9 mouse cellular contexts compared by ENCODE assay signal in genomic region chr12:79506421-79506820, GRCm38 (mm10).
DNase-seq lines count a peak whose midpoint lies in the region; ATAC-seq lines count a peak whose summit lies in the region.
"Had no signal": no experiment of that assay in that cellular context is flagged by ENCODE, and none has a peak within 500 bp of the region (broad histone marks: within the 10 kb centered on the region; RNA-seq: fewer than 3 reads in every experiment).

No protein-coding gene starts in this region.

- H3K36me3 ChIP-seq in midbrain, embryonic 10.5 days: no peaks in the 10 kb centered on the region
- H3K36me3 ChIP-seq in midbrain, embryonic 11.5 days (ENCODE audit: control insufficient read depth, insufficient read depth, low read length): no peaks in the 10 kb centered on the region
- H3K36me3 ChIP-seq in kidney, embryonic 14.5 days (ENCODE audit: control insufficient read depth, insufficient read depth, low read length): no peaks in the 10 kb centered on the region
- H3K36me3 ChIP-seq in stomach, embryonic 15.5 days: no peaks in the 10 kb centered on the region

- H3K4me2 ChIP-seq in midbrain, embryonic 11.5 days: no peak overlapping the region
- no peak overlapping the region for H3K4me2 ChIP-seq in kidney, embryonic 14.5 days (replicated peaks; ENCODE audit: low read depth, low read length)
- H3K4me2 ChIP-seq in stomach, embryonic 15.5 days: no peak overlapping the region

- H3K27me3 ChIP-seq in midbrain, embryonic 10.5 days (ENCODE audit: low read depth, poor library complexity, severe bottlenecking): no peaks in the 10 kb centered on the region
- no peaks in the 10 kb centered on the region for H3K27me3 ChIP-seq in midbrain, embryonic 11.5 days (ENCODE audit: control insufficient read depth, insufficient read depth, low read length)
- H3K27me3 ChIP-seq in kidney, embryonic 14.5 days (ENCODE audit: control insufficient read depth, insufficient read depth, low read length): no peaks in the 10 kb centered on the region
- H3K27me3 ChIP-seq in stomach, embryonic 15.5 days (replicated peaks): no peaks in the 10 kb centered on the region

- no peak overlapping the region for H3K9ac ChIP-seq in midbrain, embryonic 11.5 days (ENCODE audit: low read length)
- H3K9ac ChIP-seq in kidney, embryonic 14.5 days (ENCODE audit: low read depth, low read length): no peak overlapping the region
- no peak overlapping the region for H3K9ac ChIP-seq in stomach, embryonic 15.5 days

- no peak for ATAC-seq in midbrain, embryonic 11.5 days (ENCODE audit: low FRiP score)
- no peak for ATAC-seq in kidney, embryonic 14.5 days (ENCODE audit: low FRiP score, low TSS enrichment)
- ATAC-seq in stomach, embryonic 15.5 days (ENCODE audit: insufficient read depth, low FRiP score, low read depth): no peak

- H3K27ac ChIP-seq in midbrain, embryonic 10.5 days (replicated peaks): peak overlapping the region; percentile 9; the same call in 1 of the 2 replicates
- H3K27ac ChIP-seq in midbrain, embryonic 11.5 days (ENCODE audit: low read depth, low read length): no peak overlapping the region
- H3K27ac ChIP-seq in kidney, embryonic 14.5 days (ENCODE audit: low read depth, low read length): peak overlapping the region; percentile 79; the same call in 1 of the 2 replicates
- peak overlapping the region; percentile 83 for H3K27ac ChIP-seq in stomach, embryonic 15.5 days

- H3K9me3 ChIP-seq in midbrain, embryonic 10.5 days (replicated peaks): no peaks in the 10 kb centered on the region
- no peaks in the 10 kb centered on the region for H3K9me3 ChIP-seq in midbrain, embryonic 11.5 days (ENCODE audit: control insufficient read depth, low read length)
- no peaks in the 10 kb centered on the region for H3K9me3 ChIP-seq in kidney, embryonic 14.5 days (ENCODE audit: control insufficient read depth, low read length)
- no peaks in the 10 kb centered on the region for H3K9me3 ChIP-seq in stomach, embryonic 15.5 days

- H3K4me1 ChIP-seq in midbrain, embryonic 10.5 days: peaks cover 53% of the 10 kb centered on the region
- H3K4me1 ChIP-seq in midbrain, embryonic 11.5 days (ENCODE audit: control insufficient read depth, insufficient read depth, low read length): peaks cover 24% of the 10 kb centered on the region; the same call in 1 of the 2 replicates
- peaks cover 21% of the 10 kb centered on the region for H3K4me1 ChIP-seq in kidney, embryonic 14.5 days (ENCODE audit: control insufficient read depth, insufficient read depth, low read length)
- peaks cover 37% of the 10 kb centered on the region for H3K4me1 ChIP-seq in stomach, embryonic 15.5 days

- DNase-seq in gastrocnemius, postnatal 14 days: peak; percentile 19
- no peak for DNase-seq in gastrocnemius, postnatal 4 days (ENCODE audit: low spot score in 2 of 2)
- no peak for DNase-seq in midbrain, embryonic 10.5 days (ENCODE audit: low spot score)
- DNase-seq in midbrain, embryonic 11.5 days (ENCODE audit: low spot score, missing footprints): no peak
- DNase-seq in cerebellum, adult 8-10 months: no peak
- DNase-seq in cerebellum, adult 18-20 months: no peak
- DNase-seq: adrenal gland, adult 8-10 months had no signal

- intact Hi-C loops in gastrocnemius, postnatal 14 days (cut with DNase I; ENCODE audit: low total_unique reads): no loop called here

- 82% methylated on average over 4 of the region's 4 CpGs for WGBS in midbrain, embryonic 10.5 days
- WGBS in midbrain, embryonic 11.5 days: 85% methylated on average over 4 of the region's 4 CpGs
- 65% methylated on average over 4 of the region's 4 CpGs for WGBS in kidney, embryonic 14.5 days
- WGBS in stomach, embryonic 15.5 days: 44% methylated on average over 4 of the region's 4 CpGs

- H3K4me3 ChIP-seq in midbrain, embryonic 10.5 days: no peak overlapping the region
- no peak overlapping the region for H3K4me3 ChIP-seq in midbrain, embryonic 11.5 days (ENCODE audit: low read depth, low read length)
- H3K4me3 ChIP-seq in kidney, embryonic 14.5 days (ENCODE audit: low read length): no peak overlapping the region
- H3K4me3 ChIP-seq in stomach, embryonic 15.5 days (replicated peaks): no peak overlapping the region
